Mouse (Mus musculus): ENCODE results near the gene Igf2bp3. TPM values are rescaled to one million over a fixed set of nuclear protein-coding genes. Genes with fewer than 3 reads are reported as not detected.

Gene Igf2bp3
- polyA plus RNA-seq, 2 experiments from 2014 or later, result 2.5 to 4.6 TPM

- no peak for ATAC-seq
Measured at GRCm38 (mm10) chr6:49131855-49132254, 82.9 kb downstream of the Igf2bp3 start.

GRCm38 (mm10) chr6:49130328-49130727, 84.4 kb downstream of the Igf2bp3 start:
- ATAC-seq, result no peak

GRCm38 (mm10) chr6:49120370-49120769, 94.4 kb downstream of the Igf2bp3 start:
- ATAC-seq, result no peak

GRCm38 (mm10) chr6:49119462-49120135, 95.2 kb downstream of the Igf2bp3 start:
- ATAC-seq, result no peak

- ATAC-seq, result no peak
Measured at GRCm38 (mm10) chr6:49118446-49118845, 96.3 kb downstream of the Igf2bp3 start.

GRCm38 (mm10) chr6:49116241-49116640, 98.5 kb downstream of the Igf2bp3 start:
- ATAC-seq, result no peak

GRCm38 (mm10) chr6:49115550-49115949, 99.2 kb downstream of the Igf2bp3 start:
- ATAC-seq, result no peak

GRCm38 (mm10) chr6:49114457-49114856, 100.3 kb downstream of the Igf2bp3 start:
- ATAC-seq, result no peak

- ATAC-seq, result no peak
Measured at GRCm38 (mm10) chr6:49113895-49114294, 100.9 kb downstream of the Igf2bp3 start.

GRCm38 (mm10) chr6:49109196-49109595, 105.6 kb downstream of the Igf2bp3 start:
- ATAC-seq, result no peak

- no peak for ATAC-seq
Measured at GRCm38 (mm10) chr6:49106746-49107500, 107.8 kb downstream of the Igf2bp3 start.

GRCm38 (mm10) chr6:49099086-49099485, 115.7 kb downstream of the Igf2bp3 start:
- no peak for ATAC-seq

GRCm38 (mm10) chr6:49097596-49098110, 117.1 kb downstream of the Igf2bp3 start:
- ATAC-seq, result no peak

- ATAC-seq, result no peak
Measured at GRCm38 (mm10) chr6:49096933-49097461, 117.8 kb downstream of the Igf2bp3 start.

- ATAC-seq, result no peak
Measured at GRCm38 (mm10) chr6:49096421-49096820, 118.3 kb downstream of the Igf2bp3 start.

GRCm38 (mm10) chr6:49094968-49095367, 119.8 kb downstream of the Igf2bp3 start:
- ATAC-seq, result no peak

- no peak for ATAC-seq
Measured at GRCm38 (mm10) chr6:49083008-49083407, 131.7 kb downstream of the Igf2bp3 start.

GRCm38 (mm10) chr6:49079313-49079712, 135.4 kb downstream of the Igf2bp3 start:
- no peak for ATAC-seq

GRCm38 (mm10) chr6:49077894-49078293, 136.9 kb downstream of the Igf2bp3 start:
- no peak for ATAC-seq

GRCm38 (mm10) chr6:49074117-49074490, 140.7 kb downstream of the Igf2bp3 start:
- ATAC-seq, result peak; percentile 65

- ATAC-seq, result peak; percentile 92
Measured at GRCm38 (mm10) chr6:49073304-49074116, 141.2 kb downstream of the Igf2bp3 start, which contains the start of gene Malsu1. Malsu1 (plus strand) TSS chr6:49073795.

- no peak for ATAC-seq
Measured at GRCm38 (mm10) chr6:49068361-49068760, 146.4 kb downstream of the Igf2bp3 start.
